Mouse (Mus musculus): ENCODE measurements at regions not wholly inside any gene's neighbourhood (a gene's known extent, or its start where the extent isn't known, plus 50 kb on each side); places are given as distances from the start of the nearest gene placed in this dataset.

GRCm38 (mm10) chr5:56434958-56435357 lies 1282.8 kb upstream of the Pcdh7 start:
- TF ChIP-seq EP300 (IDR thresholded peaks at IDR 0.05; ENCODE audit: low read length) (no peak), HCFC1 (IDR thresholded peaks at IDR 0.05; ENCODE audit: low read depth, low read length) (no peak), CTCF (conservative IDR thresholded peaks at IDR 0.05 in 1 of 2, IDR thresholded peaks at IDR 0.05 in 1 of 2; ENCODE audit: low read depth in 2 of 2, low read length in 2 of 2) (no peak), UBTF (IDR thresholded peaks at IDR 0.05; ENCODE audit: low read depth, low read length) (no peak), TBP (conservative IDR thresholded peaks at IDR 0.05; ENCODE audit: low read depth, low read length) (no peak), CHD1 (IDR thresholded peaks at IDR 0.05; ENCODE audit: low read depth, low read length) (no peak), CHD2 (IDR thresholded peaks at IDR 0.05; ENCODE audit: low read length) (no peak), SMC3 (IDR thresholded peaks at IDR 0.05; ENCODE audit: low read depth, low read length) (no peak), USF2 (conservative IDR thresholded peaks at IDR 0.05; ENCODE audit: low read depth, low read length) (no peak)

Measured in CH12.LX (cell line).